Mouse (Mus musculus) brain, embryonic 14.5 days (tissue): ENCODE measurements around the gene Mcoln2.

Source experiments
- CTCF ChIP-seq: fragments of 200-500 bp; IDR thresholded peaks from 2 replicates; pipeline ENCODE4 v1.5.1; 2012; ENCODE audit warnings: inconsistent platforms, mild to moderate bottlenecking, moderate library complexity, borderline replicate concordance; ENCODE audit not compliant: insufficient read depth, insufficient read length; ENCODE audit errors: extremely low read depth
- POLR2A ChIP-seq: fragments of 200-500 bp; IDR thresholded peaks from 2 replicates; pipeline ENCODE4 v1.6.1; 2012; ENCODE audit warnings: mild to moderate bottlenecking, inconsistent platforms, borderline replicate concordance; ENCODE audit not compliant: poor library complexity, insufficient read depth, insufficient read length, severe bottlenecking; ENCODE audit errors: extremely low read depth

GRCm38 (mm10) chr3:146152913-146153312 is 3.3 kb downstream of the Mcoln2 start:
- no peak for TF ChIP-seq CTCF
- TF ChIP-seq POLR2A: no peak
